Mouse (Mus musculus) left cerebral cortex, adult 18-20 months (tissue): ENCODE data around the gene Ift81. TPM values are rescaled to one million over a fixed set of nuclear protein-coding genes. Genes with fewer than 3 reads are reported as not detected.

Experiments used
- DNase-seq, 2 experiments: peaks; one replicate each; pipeline ENCODE4 v3.0.0; 2021 to 2022; ENCODE audit warnings: low spot score in 2 of 2, mixed read lengths in 1 of 2
- total RNA-seq, 2 experiments: library from RNA; stranded (reverse); gene quantifications; 2 replicates each; pipeline ENCODE4 v1.2.3; 2021

Gene Ift81
- total RNA-seq, 2 experiments from 2014 or later, result 50.6 to 53.3 TPM

DNA sequence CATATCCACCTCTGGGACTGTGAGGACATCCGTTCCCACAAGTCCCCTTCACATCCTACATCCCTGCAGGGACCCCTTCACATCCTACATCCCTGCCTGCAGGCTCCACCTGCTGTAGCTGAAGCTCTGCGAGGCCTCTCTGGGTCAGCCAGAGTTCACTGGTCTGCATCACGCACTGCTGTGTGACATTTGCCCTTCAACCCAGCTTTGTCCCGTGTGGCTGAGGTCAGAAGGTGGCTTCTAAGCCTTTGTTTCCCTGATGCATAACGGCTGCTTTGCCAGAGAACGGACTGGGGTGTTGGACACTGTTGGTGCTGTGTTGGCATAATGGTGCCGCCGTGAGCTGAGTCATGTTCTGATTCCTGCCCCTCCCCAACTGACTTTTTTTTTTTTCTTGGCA lies 96.1 kb downstream of the Ift81 start:
- no peak for DNase-seq

DNA sequence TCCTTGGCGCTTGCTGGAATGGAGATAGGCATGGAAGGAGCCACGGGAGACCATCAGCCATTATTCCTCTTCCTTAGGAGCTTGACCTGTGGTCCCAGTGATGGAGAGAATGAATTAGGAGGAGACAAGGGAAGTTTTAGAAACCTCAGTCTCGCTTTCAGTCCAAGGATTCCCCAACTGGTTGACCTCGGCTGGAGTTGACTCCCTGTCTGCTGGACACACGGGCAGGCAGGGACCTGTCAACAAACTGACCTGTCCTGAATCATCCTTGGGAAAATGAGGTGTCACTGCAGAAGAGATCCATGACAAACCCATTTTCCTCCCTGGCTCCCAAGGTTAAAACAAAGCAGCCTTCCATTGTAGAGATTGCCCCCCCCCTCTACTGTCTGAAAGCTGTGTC lies 97.4 kb downstream of the Ift81 start:
- no peak for DNase-seq

DNA sequence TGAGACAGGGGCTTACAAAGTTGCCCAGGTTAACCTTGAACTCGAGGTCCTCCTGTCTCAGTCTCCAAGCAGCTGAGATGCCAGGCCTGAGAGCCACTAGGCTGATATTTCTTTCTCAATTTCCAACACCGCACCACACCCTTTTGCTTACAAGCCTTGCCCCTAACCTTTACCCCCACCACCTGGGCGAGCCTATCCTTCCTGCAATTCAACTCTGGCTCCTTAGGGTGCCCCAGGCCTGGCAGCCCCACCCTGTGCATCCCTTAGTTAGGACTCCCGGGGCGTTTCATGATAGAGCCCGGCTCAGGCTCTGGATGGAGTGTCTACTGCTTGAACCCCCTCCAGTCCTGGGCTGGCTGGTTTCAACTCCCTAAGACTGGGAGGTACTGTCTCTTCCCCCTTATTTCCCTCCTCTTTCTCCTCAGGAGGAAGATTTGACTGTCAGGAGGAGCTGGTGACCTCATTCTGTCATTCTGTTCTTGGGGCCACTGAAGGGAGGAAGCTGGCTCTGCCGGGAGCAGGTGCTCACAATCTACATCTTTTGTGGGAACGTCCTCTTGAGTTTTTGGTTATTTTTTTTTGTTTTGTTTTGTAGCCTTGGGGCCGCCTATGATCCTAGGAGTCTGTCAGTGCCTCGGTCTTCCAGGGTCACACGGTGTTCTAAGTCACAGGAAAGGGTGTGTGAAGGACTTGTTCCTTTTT lies 98.1 kb downstream of the Ift81 start:
- DNase-seq, result no peak

DNA sequence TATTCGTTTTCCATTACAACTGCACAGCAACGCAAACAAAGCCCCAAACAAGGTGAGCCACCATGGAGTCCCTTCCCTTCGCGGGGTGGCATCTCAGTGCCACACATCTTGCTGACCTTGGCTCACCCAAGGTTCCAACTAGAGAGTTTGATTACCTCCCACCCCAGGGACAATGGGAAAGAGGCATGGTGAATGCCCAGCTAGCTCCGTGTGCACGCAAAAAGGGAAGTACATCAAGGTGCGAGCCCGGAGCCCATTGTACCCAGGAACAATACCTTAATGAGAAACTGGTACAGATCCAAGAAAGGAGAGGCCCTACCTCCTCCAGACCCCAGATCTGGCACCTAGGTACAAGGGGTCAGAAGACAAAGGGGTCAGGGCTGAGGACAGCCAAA lies 100.2 kb downstream of the Ift81 start:
- no peak for DNase-seq

DNA sequence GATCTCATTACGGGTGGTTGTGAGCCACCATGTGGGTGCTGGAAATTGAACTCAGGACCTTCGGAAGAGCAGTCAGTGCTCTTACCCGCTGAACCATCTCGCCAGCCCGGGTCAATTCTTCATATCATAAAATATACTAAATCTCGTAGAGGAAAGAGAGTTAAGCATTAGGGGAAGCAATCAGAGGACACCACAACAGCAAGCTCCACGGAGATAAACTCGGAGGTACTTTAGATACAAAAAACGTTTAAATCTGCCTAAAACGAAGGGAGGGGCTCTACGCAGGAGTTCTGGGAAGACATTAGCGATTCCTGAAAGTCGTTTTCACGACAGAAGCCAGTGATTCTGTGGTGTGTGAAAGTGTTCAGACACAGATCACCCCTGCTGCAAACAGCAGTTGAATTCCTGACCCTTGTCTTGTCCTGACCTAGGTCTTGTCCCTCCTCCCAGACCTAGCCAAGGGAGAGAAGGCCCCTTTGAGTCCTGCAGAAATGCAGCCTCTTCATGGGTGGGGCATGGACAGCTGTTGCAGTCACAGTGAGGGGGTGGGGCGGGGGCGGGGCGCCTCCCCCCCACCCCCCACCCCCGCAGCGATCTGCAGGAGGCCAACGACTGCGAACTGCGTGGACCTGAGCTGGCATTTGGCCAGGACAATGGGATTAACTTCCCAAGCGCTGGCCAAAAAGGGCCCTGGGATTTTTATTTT lies 100.7 kb downstream of the Ift81 start:
- no peak for DNase-seq

DNA sequence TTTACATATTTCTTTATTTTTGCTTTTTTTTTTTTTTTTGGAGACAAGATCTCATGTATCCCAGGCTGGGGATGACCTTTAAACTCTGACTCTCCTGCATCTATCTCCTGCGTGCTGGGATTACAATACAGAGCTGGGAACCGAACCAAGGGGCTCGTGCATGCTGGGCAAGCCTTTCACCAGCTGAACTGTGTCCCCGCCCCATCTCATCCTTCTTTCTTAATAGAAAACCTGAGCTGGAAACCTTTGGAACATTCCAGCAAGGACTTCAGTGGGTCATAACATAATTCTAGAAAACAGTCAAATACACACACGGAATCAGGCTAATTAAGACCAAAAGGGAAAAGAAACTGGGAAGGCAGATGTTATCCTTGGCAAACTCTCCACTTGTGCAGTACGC lies 102.3 kb downstream of the Ift81 start:
- no peak for DNase-seq

DNA sequence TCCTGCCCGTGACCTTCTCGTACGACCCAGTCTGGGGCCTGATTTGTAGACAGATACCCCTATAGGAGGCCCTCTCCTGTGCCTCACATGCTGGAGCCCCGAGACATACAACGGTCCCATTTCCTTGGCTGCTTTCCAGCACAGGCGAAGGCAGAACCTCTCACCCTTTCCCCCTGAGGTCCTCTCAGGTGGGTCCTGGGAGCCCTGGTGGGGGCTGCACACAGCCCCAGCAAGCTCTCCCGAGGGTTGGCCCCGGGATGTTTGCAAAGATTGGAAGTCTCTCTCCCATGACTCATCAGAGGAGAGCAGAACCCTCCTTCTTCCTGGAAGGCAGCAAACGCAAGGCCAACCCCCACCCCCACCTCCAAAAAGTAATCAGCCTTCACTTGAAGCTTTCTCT lies 102.9 kb downstream of the Ift81 start:
- DNase-seq, result no peak

DNA sequence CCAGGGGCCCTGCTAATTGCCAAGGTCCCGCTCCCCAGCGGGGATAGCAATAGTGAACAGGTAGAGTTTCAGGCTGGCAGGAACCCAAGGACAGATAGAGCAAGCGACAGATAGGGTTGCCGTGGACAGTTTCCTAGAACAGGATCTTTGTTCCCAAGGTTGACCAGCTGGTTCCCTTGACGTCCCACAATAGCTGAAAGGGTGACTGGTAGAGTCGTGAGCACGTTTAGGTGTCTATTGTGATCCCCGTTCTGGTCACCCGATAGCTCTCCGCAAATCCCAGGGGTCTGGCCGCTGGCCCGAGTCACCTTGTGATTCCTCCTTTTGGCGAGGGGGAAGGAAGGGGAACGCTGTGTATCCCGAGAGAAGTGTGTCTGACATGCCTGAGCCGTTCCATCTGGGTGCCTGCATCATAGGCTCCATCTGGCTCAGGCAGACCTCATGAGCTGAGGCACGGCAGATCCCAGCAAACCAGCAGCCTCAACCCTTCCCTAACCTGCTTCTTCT lies 103.6 kb downstream of the Ift81 start:
- DNase-seq, result no peak

DNA sequence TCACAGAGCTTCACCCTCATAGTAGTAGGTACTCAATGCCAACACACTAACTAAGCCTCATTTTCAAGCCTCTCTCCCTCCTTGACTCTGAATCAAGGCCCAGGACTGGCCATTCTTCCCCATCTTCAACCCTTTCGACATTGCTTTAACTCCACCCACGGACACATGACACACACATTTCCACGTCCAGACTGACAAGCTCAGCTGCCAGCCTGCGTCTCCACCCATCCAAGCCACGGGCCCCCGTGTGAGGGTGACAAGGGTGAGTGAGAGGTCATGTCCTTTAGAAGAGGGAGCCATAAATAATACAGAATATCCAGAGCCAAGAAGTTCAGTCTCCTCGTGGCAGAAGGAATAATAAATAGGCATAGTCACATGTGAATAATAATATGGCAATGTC lies 104.7 kb downstream of the Ift81 start:
- DNase-seq, result no peak

DNA sequence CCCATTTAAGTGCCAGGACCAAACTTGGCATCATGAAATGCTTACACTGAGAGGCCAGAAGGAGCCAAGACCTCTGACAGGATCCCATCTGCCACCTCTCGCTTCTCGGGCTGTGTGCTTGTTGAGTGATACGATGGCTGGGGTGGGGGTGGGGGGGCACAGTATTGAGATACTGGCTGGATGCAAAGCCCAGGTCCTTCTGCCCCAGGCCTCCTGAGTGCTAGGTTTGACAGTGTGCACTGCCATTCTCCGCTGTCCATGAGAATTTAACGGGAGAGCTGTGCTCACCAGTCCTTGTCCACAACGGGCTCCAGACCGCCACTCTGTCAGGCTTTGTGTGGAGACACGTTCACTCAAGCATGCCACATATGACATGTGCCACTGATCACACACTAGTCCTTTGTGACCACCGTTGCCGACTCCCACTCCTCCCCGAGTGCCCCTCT lies 105.4 kb downstream of the Ift81 start:
- DNase-seq, result no peak

DNA sequence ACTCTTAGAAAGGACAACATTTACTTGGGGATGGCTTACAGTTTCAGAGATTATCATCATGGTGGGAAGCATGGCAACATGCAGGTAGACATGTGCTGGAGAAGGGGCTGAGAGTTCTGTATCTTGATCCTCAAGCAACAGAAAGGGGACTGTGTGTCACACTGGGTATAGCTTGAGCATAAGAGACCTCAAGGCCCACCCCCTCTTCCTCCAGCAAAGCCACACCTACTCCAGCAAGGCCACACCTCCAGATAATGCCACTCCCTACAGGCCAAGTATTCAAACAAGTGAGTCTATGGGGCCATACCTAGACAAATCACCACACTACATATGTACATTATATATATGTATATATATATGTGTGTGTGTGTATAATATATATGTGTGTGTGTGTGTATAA lies 106.9 kb downstream of the Ift81 start:
- no peak for DNase-seq

DNA sequence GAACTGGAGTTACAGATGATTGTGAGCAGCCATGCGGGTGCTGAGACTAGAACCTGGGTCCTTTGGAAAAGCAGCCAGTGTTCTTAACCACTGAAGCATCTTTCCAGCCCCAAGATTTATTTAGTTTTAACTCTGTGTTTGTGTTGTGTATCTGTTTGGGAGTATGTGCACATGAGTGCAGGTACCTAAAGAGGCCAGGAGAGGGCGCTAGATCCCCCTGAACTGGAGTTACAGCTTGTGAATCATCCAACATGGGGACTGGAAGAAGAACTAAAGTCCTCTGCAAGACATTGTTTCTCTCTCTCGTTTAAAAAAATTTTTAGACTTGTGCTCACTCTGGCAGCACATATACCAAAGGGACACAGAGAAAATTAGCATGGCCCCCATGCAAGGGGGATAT lies 107.9 kb downstream of the Ift81 start:
- no peak for DNase-seq

DNA sequence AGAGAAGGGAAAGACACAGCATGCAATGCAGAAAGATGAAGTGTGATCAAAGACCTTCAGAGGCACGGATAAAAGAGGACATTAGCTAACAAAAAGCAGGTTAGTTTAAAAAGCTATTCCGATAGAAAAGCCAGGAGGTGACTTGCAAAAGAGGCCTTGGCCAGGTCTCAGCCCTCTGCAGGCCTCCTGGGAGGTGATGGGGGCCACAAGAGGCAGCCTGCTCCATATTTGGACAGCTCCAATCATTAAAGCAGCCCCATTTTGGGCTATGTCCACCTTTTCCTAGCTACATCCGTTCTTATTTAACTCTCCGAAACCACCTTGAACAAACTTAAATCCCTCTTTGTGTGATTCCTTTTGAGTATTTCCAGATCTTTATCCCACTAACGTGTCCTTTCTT lies 108.8 kb downstream of the Ift81 start:
- no peak for DNase-seq

DNA sequence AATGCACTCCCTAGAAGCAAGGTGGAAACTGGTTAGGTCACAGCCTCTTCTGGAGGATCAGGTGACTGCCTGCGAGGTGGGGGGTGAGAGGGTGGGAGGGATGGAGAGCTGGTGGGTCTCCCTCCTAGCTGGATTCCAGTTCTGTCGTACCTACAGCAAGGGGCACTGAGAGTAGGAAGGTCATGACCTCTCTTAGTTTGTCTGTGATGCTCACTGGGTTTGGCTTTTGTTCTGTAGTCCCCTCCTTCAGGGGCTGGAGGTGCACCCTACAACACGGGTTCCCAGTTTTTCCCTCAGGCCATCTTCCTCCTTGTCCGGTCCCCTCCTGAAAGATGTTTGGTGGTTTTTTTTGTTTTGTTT lies 110.6 kb downstream of the Ift81 start:
- DNase-seq, result no peak

DNA sequence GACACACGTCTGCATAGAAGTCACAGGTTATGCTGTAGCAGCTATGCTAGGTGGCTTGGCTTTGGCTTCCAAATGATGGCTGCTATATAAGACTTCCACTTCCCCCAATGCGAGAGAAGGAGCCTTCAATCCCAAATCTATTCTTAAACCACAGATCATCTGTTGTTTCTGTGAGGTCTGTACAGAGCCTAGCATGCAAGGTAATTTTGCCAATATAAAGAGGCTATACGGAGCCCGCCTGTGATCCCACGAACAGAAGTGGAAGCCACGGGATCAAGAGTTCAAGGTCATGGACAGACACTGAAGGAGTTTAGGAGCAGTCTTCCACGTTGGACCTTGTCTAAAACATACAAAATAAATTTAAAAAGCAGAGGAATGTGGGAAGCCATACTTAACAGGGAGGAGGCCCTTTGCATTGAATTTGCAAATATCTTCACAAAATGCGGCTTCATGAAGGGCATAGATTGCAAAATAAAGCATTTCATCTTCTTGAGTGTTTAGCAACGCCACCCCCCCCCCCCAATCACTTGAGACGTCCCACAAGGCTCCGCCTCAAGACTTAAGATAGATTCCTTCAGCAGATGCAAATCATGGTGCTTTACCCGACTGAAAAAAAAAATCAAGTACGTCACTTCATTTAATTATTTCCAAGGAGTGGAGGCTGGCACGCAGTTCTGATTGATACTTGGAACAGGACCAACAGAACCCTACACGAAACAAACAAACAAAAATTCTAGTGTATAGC lies 111.1 kb downstream of the Ift81 start:
- no peak for DNase-seq

DNA sequence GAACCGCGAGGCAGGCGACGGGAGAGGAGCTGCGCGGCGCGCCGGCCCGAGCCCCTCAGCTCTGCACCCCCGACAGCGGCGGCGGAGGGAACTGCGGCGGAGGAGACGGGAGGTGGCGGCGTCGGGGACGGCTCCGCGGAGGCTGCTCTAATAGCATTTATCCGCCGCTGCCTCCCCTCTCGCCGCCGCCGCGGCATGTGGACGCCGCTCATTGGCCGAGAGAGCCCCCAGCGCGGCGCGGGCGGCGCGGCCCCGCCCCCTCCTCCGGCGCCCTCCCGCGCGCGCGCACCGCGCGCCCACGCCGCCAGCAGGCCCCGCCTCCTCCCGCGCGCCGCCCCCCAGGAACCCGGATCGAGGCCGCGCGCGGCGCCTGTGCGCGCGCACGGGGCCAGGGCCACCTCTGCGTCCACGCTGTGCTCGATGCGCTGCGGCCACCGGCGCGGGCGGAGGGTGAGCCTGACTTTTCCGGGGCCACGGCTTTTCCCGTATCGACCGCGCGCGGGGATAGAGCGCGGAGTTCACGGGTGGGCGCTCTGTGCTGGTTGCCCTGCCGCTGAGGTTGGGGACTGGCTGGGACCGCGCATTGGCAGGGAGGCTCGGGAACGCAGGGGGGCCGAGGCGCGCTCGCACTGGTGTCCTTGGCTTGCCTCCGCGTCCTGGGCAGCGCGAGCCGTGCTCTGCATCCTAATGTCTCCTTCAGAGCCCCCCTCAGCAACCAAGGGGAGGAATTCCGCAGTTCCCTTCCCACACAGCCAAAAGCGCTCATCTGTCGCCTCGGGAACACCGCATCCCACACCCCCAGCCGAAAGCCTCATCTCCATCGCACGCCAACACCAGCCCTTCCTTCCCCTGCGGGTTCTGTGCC lies 112.0 kb downstream of the Ift81 start, which contains the start of gene Atp2a2:
TSS of gene Atp2a2 (minus strand) at position 149 of the 865 bp plus-strand sequence.
- peak; percentile 85 to 92 for DNase-seq

DNA sequence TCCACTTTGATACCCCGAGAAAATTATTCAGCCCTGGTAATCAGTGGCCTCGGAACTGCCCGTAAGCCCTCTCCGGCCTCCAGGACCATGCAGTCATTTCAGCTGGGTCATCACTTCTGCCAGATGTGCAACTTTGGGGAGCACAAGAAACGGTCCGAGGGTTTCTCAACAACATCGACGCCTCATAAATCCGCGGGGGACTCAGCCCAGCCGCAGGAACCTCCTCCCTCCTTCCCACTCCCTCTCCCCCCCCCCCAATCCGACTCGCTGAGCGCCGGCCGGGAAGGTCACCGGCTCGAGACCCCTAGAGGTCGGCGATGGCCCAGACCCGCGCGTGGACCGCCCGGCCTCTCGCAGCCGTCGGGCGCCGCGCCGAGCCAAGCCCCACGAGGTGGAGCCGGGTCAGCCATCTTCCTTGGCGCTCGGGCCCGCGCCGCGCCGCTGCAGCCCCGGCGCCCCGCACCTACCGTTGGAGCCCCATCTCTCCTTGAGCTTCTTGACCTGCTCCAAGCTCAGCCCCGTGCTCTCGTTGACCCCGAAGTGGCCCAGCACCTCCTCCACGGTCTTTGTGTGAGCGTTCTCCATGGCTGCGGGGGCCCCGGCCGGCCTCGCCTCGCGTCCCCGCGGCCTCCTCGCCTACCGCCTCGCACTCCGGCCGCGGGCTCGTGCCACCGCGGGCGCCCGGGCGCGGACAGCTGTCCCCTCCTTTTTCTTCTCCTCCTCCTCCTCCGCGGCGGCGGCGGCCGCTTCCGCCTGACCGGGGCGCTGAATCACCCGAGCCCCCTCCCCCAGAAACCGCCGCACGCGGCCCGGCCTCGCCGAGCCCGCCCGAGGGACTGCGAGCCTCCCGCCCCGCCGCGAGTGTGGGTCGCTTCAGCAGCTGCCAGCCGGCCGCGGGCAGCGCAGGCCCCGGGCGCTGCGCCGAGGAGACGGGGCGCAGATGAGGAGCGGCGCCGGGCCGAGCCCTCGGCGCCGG lies 112.9 kb downstream of the Ift81 start:
- DNase-seq, result peak; percentile 34 to 42

DNA sequence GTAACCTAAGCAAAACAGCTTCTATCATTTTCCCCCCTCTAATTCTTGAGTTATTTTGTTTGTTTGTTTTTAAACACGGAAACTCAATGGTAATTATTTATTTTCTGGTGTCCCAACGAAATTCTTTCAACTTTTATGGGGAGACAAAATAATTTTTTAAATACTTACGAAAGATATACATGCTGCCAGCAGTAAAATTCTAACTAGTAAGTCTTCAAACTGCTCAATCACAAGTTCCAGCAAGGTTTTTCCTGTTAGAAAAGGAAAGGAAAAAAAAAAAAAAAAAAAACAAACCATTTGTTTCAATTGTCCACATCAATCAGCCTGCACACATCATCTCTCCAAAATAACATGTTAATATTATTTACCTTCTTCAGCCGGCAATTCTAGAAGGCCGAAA lies 113.8 kb downstream of the Ift81 start:
- no peak for DNase-seq
